Mouse (Mus musculus): Measurements from ENCODE around the gene Stambp.
"Not testable (repeated sequence)": the region's sequence is repeated elsewhere in the genome, so short reads cannot be mapped to it uniquely, and the experiment has no call there.

The Stambp gene

DNA sequence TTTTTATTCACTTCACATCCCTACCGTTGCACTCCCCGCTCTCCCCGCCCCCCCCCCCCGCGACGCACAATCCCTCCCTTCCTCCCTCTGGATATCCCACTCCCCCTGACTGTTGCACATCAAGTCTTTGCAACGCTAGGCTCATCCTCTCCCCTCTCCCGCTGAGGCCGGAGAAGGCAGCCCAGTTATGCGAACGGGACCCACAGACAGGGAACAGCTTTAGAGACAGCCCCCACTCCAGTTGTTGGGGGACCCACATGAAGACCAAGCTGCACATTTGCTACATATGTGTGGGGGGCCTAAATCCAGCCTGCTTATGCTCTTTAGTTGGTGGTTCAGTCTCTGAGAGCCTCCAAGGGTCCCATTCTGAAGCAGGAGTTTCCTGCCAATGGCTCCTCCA lies at the start of gene Stambp:
Gene Stambp, minus strand, starts transcription at position 59 of the 400 bp plus-strand sequence.
- DNase-seq (ENCODE audit: low read depth), result no peak

DNA sequence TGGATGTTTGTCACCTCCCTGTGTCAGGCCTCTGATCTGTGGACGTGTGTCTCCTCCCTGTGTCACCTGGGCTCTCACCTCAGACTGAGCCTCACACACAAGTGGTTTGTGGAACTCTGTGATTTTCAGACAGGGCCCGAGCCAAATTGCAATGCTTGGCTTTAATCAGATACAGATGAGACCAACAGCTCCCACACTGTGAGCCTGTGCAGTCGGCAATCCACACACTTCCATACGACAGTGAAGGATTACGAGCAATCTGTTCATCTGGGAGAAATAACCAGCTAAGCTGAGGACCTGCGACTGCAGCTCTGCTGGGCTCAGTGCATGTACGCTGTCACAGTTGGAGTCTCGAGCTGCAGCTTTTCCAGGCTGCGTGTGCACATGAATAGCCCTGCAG lies 47.4 kb upstream of the Stambp start:
- DNase-seq (ENCODE audit: low read depth), result no peak

DNA sequence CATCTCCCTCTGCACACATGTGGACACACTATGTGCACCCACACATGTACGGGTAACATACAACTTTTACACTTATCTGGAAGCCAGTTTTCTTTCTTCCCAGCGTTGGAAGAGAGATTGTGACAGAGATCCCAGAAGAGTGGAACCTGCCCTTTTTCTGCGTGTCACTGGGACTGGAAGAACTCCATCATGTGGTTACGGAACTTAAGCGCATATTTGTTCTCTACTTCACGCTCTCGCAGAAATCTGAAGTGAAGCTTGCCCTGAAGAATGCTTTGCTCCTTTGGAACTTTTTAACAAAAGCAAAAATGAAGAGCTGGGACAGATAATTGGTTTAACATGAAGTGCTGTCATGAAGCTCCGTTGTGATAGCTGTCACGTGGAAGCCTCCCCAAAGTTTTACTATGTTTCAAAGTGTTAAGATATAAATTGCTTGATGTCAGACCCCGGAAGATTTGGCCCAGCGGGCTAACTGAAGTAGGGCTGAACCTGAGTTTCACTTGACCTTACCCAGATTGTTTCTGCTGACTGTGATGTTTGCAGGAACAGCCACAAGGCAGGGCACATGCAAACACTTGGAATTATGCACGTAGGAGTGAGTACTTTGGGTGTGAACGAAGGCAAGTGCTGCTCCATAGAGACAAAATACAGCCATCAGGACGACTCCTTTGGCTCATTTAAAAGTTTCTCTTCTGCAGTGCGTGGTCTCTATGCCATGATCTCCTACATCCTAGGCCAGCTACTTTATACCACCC lies 45.2 kb upstream of the Stambp start:
- no peak for DNase-seq (ENCODE audit: low read depth)

DNA sequence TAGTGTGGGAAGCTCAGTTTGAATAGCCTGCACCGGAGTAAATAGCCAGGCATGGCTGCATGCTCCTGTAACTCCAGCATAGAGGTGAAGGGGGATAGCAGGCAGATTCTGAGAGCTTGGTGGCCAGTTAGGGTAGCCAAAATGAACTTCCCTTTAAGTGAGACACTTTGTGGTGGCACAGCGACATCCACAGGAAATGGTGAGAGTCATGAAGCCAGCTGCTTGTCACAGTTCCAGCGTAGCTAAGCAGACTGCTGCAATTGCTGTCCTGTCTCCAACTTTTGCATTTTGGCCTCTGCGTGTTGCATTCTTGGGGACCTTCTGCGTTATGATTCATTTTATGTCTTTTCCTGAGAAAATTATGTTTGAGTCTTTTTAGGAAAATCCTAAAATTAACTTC lies 44.0 kb upstream of the Stambp start:
- DNase-seq (ENCODE audit: low read depth), result peak; percentile 22

DNA sequence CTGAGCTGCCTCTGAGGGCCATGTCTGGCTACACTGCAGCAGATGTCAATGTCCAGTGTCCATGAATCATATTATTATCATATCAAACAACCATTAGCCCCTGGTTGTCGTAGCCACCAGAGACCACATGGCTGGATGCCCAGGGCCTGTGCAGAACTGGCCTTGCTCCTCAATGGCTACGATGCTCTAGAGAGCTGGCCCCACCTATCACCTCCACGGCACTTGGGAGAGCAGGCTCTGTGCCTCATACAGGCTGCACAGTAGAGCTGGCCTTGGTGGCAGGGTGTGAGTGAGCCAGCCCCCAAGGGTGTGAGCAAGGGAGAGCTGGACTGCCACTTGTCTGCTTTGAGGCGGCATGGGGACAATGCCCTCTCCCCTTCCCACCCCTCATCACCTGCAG lies 41.9 kb upstream of the Stambp start:
- no peak for DNase-seq (ENCODE audit: low read depth)

DNA sequence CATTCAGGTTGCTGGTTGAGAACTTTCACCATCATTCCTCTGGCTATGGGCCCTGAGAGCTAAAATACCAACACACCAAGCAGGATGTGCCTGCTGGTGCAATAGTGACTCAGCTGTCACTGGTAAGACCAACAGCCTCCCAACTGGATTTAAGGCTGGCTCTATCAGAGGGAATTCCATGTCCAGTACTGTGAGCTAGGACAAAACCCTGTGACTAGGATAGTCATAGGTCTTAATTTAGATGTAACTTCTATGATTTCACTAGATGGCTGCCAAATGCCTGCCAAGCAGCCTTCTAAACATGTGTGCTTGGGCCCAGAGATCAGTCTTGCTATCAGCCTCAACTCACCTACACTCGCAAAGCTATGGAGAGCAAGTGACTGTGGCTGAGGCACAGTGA lies 40.4 kb upstream of the Stambp start:
- DNase-seq (ENCODE audit: low read depth), result no peak

DNA sequence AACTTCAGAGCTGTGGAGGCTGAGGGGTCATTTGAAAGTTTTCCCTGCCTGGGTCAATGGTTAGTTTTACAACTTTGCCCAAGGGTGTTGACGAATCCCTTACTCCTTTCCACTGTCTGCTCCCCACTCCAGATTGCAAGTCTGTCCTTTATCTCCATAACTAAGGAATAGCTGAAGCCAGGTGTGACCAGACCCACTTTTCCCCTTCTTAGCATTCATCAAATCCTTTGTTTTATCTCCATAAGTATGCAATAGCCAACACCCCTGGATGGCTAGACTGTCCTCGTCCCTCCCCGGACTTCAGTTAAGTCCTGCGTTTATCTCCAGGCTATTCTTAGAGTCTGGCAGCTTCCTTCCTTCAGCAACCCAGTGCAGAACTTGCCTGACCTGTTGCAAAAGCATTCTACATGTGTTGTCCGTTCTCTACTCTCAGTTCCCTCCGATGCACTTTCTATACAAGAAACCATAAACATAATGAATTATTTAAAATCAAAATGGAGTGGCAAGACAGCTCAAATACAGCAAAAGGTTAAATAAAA lies 27.2 kb upstream of the Stambp start:
- DNase-seq (ENCODE audit: low read depth), result no peak

DNA sequence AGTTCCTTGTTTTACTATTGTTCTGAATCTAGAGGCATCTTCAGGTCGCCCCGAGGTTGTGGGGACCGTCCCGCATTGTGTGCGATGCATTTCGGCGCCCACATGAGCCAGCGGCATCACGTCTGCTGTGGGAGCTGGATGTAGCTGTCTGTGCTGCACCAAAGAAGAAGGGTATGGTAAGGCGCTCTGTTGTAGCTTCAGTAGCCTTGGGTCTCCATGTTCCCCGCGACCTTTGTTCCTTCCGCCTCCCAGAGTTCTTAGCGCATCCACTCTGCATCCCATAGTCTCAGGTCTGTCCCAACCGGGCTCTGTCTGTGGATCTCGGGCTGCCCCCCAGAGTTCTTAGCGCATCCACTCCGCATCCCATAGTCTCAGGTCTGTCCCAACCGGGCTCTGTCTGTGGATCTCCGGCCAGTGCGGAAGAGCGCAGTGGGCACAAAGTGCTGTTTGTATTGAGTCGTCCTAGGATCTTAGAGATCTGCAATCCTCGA lies 26.6 kb upstream of the Stambp start:
- DNase-seq (ENCODE audit: low read depth), result no peak

DNA sequence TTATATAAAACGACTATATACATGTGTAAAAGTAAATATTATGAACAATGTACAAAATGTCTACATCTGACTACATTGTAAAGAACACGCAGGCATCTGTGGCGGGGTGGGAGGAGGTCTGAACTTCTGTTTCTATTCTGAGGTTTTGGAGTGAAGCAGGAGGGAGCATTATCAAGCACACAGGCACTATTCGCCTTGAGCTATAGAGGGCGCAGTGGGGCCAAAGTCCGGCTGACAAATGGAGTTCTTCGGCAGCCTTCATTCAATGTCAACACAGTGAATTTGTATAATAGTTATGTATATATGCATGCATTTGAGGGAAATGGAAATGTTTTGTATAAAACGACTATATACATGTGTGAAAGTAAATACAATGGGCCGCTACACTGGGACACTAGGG lies 26.1 kb upstream of the Stambp start:
- peak; percentile 55 for DNase-seq (ENCODE audit: low read depth)

DNA sequence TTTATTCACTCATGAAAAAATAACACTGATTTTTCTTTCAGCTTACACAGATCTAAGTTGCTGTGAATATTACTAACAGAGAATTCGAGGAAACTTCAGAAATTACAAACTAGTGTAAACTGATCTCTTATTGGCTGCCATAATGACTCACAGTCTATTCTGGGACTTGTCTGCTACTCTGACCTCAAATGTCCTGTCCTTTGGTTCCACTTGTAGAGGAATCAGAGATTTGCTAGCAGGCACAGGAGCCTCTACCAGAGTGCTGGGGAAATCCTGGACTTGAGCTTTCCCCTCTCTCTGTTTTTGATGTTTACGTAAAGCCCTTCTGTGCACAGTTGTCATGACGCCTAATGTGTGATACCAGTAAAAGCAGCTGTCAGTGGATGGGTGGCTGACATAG lies 25.5 kb upstream of the Stambp start:
- DNase-seq (ENCODE audit: low read depth), result peak; percentile 21

DNA sequence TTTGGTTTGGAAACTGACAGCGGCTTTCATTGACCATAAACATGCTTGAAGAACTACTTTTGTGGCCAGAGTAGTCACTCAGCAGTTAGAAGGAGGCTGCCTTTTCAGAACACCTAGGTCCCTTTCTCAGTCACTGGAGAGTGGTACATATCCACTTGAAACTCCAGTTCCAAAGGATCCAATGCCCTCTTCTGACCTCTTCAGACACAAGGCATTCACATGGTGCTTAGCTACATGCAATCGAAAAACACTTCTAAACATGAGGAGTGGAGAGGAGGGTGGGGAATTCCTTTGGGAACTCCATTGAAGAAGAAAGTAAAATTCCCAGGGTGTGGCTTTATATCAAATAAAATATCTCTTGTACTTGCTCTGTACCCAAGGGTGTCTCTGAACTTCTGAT lies 22.5 kb upstream of the Stambp start:
- DNase-seq (ENCODE audit: low read depth), result no peak

DNA sequence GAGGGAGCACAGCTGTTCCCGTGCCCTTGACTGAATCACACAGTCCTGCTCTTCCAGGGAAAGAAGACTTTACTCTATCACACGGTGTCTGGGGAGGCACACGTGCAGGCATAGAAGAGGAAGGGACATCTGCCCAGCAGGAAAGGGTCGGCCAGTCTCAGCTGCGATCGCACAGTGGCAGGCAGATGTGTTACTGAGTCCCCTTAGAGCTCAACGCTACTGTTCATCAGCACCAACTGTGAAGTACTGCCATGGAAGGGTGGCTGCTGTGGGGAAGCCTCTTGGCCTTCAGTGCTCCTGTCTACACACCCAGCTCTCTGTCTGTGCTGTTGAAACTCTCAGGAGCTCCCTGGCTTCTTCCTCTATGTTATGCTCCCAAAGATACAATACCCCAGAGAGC lies 21.4 kb upstream of the Stambp start:
- no peak for DNase-seq (ENCODE audit: low read depth)

DNA sequence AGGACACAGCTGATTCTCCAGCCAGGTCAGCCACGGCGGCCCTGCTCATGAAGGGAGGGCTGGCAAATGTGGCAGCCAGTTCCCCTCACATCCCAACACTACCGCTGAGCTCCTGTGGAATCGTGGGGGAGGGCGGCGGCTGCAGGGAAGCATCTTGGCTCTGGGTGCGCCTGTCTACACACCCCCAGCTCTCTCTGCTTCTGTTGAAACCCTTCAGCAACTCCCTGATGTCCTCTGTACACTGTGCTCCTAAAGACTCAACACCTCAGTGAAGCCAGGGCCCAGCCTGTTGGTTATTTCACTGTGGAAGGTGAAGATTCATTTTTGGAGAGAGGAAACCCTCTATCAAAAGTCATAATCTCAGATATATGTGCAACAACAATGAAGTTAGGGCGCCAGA lies 19.5 kb upstream of the Stambp start:
- no peak for DNase-seq (ENCODE audit: low read depth)

DNA sequence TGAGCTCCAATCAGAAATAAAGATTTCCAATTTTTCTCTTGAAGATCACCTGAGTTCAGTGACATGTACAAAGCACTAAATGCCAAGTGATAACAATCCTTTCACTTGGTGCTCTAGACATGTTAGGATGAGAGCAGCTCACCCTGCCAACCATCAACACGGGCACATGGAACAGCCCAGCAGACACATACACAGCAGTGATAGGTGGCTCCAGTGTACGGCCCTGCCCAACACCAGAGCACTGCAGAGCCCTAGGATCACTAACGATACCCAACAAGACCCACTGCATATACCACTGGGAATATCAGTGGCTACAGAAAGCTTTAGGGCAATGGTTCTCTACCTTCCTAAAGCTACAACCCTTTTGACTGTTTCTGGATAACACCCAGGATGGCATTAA lies 17.8 kb upstream of the Stambp start:
- DNase-seq (ENCODE audit: low read depth), result no peak

DNA sequence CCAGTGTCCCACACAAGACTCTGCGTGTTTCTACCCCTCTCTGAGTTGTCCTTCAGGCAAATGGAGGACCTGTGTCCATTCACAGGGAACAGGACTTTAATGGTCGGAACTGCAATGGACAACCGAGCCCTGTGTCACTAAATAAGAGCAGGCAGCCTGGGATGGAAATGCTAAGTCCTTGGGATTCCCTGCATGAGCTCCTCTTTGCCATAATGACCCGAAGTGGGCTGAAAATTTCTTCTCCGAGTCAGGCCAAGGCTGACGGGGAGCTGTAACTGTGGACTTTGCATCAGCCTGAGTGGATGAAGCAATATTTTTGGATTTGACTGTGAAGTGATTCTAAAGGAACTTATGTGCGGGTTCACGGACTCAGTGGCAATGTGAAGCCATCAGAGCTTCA lies 14.7 kb upstream of the Stambp start:
- DNase-seq (ENCODE audit: low read depth), result not testable (repeated sequence)

DNA sequence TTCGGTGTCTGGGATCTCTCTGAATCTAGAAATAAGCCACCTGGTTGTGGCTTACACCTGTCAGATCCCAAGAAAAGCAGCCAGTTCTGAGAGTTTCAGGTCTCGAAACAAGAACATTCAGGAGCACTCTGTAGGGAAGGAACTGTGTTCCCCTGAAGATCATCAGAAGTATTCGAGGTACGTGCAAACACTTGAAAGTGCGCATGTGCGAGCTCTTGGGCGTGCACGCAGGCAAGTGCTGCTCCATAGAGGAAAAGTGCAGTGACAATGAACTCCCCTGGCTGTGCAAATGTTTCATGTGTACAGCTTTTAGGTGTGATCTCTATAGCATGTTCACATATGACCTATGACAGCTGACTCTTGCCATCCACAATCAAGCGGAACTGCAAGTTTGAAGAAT lies 12.8 kb upstream of the Stambp start:
- not testable (repeated sequence) for DNase-seq (ENCODE audit: low read depth)

DNA sequence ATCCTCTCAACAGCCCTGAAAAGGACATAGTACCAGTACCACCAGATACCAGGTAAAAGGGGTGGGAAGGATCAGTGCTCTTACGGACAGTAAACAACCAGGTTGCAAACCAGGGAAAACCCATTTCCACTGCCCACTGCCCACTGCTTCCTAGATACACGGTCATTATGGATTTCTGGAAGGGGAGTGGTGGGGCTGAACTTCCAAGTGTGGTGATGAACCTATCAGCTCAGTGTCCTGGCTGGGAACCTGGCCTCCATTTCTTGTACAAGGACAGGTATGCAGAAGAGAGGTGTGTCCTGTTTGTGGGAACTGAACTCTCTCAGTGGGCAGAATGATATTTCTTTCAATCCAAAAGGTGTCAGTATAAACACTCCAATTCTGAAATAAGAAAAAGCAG lies 11.1 kb upstream of the Stambp start:
- DNase-seq (ENCODE audit: low read depth), result no peak

DNA sequence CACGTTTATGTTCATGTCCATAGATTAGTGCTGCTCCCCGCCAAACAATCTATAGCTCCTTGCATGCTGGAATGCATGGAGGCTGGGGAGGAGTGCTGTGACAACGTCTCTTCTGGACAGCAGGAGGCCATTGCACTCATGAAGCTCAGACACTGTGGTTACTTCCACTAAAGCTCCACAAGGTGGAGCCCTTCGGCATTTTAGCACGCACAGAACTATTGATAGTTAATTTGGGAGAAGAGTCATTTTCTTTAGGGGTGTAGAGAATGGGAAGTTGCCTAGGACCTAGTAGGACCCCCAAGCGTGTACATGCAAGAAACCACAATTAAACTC lies 10.4 kb upstream of the Stambp start:
- peak; percentile 88 for DNase-seq (ENCODE audit: low read depth)

DNA sequence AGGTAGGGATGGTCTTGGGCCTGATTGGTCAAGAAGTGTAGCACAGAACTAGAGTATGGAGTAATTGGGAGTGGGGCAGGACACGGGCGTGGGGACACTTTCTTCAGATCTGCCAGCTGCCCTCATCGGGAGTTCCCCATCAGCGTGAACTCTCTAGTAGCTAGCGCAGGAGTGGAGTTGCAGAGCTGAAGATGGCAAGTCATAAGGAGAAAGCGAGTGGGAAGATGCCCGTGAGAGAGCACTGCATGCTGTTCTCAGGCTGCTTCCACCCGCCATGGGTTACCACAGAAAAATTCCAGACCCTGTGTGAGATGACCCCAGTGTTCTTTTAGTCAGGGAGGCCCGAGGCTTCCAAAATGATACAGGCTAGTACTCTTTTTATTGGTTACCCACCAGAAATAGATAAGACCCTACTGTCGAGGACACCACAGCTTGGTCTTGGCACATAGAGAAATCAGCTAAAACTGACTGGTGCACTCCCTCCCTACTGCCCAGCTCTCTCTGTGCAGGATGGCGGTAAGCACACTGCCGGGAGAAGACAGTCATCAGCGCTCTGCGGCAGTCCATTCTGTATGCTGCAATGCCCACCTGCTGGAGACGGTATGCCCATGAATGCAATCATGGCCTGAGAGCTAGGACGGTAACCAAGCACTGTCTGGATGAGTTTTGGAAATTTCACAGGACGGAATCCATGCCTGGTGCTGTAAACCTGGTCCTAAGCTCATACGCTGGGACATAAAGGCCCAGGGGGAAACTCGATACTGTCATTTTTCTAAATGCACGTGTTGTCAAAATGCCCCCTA lies 9.8 kb upstream of the Stambp start:
- DNase-seq (ENCODE audit: low read depth), result no peak

DNA sequence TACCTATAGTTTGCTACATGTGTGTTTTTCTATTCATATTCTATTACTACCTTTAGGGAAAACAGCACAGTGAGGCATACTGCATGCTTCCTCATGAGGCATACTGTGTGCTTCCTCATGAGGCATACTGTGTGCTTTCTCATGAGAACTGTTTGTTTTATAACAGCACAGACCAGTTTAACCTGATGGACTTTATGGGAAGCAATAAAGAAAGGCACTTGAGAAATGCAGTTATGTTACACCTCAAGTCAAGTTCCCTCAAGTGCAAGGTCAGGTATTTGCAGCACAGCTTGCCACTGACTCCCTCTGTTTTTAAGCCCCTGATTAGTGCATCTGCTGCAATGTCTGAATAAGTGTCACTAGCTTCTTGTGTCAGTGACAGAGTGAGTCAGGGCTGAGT lies 5.0 kb upstream of the Stambp start:
- DNase-seq (ENCODE audit: low read depth), result no peak

DNA sequence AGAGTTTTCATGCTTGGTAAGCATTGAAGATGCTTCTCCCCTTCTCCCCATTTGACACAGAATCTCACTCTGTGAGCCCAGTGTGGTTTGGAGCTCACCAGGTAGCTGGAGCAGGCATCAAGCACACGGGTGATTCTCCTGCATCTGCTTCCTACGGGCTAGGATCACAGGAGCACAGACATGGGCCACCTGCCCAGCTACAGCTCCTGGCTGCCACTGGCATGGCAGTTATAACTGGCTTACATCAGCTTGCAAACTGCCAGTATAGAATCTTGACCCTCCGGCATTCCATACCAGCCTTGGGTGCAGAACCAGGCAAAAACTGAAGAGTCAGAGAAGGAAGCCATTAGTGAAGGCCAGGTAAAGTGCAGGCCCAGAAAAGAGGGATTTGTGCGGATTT lies 3.1 kb upstream of the Stambp start:
- no peak for DNase-seq (ENCODE audit: low read depth)

DNA sequence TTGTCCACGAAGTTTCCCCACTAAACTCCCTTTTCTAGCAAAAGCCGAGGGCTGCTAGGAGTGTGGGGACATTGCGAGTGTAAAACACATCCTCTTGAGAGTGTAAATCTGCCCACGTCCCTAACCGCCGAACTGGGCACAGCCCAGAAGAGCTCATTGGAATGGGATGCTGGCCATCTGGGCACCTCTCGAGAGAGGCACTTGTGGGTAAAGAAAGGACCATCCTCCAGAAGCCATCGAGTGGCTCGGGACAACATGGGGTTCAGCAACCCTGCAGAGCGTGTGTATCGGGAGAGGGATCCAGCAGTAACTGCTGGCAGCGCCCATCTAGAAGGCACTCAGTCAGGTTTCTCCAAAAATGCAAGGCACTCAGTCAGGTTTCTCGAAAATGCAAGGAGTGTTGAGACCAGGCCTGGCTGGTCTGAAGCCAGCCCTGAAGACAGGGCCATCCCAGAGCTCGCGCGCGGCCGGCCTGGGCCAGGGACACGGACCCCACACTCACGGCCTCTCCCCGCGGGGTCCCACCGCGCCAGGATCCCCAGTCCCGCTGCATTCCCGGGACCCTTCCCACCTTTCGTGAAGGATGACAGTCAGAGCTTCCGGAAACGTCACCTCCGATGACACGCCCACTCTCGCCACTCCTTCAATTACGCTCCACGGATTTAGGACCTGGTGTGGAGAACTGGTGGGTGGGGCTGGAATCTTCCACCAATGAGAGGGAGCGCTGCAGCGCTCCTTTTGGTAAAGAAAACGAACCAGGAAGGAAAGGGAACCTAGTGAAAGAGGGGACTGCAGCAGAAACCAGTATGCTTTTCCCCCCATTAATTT lies 475 bp downstream of the Stambp start:
- peak; percentile 96 for DNase-seq (ENCODE audit: low read depth)
